Mouse (Mus musculus): ENCODE measurements around the gene Tnp1. TPM values are rescaled to one million over a fixed set of nuclear protein-coding genes. Genes with fewer than 3 reads are reported as not detected.

Tnp1 gene
- total RNA-seq (2021), result not detected

- intact Hi-C loops (cut with DNase I), result no loop called here
- no peak for DNase-seq
Measured at GRCm38 (mm10) chr1:73015731-73016130, at the start of gene Tnp1. Gene Tnp1, minus strand, starts transcription at chr1:73015909.

DNA sequence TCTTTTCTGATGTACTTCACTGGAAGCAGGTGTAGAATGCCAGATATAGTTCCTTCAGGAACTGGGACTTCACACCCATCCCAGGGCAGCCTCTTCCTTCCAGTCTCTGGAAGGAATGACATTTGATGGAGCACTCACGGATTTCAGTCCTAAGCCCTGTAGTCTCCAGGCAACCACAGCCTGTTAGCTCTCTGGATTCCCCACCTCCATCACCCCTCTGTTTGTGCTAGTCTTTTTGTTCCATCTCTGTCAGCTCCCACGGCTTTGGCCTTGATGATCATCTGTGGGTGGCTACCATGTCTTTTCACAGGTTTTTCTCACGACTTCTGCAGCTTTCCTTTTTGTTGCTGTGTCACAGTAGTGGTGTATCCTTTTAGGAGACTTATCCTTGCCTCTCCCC, 48.6 kb upstream of the Tnp1 start:
- intact Hi-C loops (cut with DNase I), result no loop called here
- DNase-seq, result no peak

DNA sequence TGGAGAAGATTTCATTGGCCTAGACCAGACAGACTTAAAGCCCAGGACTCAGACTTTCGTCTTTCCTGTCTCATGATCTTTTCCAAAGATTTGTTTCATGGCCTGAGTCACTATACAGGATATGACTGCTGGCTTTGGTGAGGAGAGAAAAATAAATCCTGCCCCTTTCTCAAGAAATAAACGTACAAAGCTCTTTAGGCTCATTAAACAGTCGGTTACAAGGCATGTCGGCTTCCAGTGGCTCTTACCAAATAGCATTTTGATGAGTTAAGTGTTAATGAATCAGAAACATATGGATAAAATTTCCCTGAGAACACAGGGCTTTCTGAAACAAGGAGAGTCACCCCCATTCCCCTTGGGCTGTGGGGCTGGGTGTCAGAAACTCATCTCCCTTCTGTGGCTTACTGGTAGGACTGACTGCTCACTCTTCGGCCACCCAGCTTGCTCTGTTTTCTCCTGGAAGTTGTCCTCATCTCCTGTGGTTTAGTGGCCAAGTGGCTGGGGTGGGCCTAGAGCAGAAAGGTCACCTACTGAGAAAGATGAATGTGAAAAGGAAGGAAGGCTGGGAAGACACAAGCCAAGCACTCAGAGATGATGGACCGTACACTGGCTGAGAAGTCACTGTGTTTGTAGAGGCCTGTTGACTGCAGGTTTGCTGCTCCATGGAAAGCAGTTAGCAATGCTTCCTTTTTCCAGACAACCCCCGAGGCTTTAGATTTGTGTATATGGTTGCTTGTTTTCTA, 46.0 kb upstream of the Tnp1 start:
- DNase-seq, result peak in 1 of 2 experiments; percentile 9
- intact Hi-C loops (cut with DNase I), result no loop called here

- intact Hi-C loops (cut with DNase I), result no loop called here
- no peak for DNase-seq
Measured at GRCm38 (mm10) chr1:73060271-73060670, 44.6 kb upstream of the Tnp1 start.

GRCm38 (mm10) chr1:73056266-73057001, 40.7 kb upstream of the Tnp1 start:
- DNase-seq, result no peak
- intact Hi-C loops (cut with DNase I), result no loop called here

DNA sequence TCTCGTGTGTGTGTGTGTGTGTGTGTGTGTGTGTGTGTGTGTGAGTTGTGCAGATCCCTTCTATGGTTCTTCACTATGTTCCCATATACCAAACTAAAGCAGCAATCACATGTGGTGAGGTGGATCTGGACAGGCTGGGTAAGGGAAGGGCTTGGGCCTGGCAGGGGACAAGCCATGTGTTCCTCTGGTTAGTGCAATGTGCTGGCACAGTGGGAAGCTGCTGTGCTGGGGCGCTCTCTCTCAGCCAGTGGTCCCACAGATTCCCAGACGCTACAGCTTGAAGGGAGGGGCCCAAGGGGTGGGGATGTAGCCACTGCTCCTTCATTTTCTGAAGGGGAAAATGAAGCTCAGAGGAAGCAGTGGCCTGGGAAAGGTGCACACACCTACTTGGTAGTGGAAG, 40.1 kb upstream of the Tnp1 start:
- intact Hi-C loops (cut with DNase I), result no loop called here
- DNase-seq, result no peak

GRCm38 (mm10) chr1:73055206-73055605, 39.5 kb upstream of the Tnp1 start:
- DNase-seq, result no peak
- intact Hi-C loops (cut with DNase I), result no loop called here

DNA sequence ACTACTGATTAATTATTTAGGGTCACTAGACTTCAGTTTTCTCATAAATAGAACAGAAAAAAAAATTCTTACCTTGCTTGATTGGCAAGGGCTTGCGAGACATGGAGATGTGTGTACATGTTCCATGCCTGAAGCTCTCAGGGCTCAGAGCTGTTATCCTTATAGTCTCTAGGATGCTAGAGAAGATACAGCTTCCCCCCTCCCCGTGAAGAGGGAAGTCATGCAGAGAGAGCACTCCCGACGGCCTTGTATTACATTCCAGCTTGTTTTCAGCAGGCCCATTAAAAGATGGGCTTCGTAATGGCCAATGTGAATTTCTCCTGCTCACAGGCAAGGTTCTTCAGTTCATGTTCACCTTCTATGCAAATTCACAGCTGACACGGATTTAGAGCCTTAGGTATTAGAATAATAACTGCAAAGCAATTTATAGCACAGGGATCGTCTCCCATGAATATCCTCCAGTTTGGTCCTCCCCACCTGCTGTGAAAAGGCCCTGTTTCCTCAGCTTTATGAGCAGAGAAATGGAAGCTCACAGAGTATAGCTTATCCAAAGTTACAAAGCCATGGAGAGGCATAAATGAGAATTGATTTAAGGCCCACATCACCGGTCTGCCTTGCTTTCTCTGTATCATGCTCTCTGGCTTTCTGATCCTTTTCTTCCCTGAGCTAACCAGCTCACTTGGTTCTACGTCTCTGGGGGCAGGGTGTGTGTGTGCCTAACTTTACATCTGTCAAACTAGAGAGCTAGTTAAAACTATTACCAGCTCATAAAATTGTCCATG, 38.0 kb upstream of the Tnp1 start:
- intact Hi-C loops (cut with DNase I), result no loop called here

GRCm38 (mm10) chr1:73046896-73047672, 31.4 kb upstream of the Tnp1 start:
- intact Hi-C loops (cut with DNase I), result loop anchor here (5.0 kb wide), 1 partner anchor 225 kb away; no protein-coding TSS in a partner anchor

More for the DNA sequence above, 38.0 kb upstream of the Tnp1 start:
- DNase-seq, result no peak

DNA sequence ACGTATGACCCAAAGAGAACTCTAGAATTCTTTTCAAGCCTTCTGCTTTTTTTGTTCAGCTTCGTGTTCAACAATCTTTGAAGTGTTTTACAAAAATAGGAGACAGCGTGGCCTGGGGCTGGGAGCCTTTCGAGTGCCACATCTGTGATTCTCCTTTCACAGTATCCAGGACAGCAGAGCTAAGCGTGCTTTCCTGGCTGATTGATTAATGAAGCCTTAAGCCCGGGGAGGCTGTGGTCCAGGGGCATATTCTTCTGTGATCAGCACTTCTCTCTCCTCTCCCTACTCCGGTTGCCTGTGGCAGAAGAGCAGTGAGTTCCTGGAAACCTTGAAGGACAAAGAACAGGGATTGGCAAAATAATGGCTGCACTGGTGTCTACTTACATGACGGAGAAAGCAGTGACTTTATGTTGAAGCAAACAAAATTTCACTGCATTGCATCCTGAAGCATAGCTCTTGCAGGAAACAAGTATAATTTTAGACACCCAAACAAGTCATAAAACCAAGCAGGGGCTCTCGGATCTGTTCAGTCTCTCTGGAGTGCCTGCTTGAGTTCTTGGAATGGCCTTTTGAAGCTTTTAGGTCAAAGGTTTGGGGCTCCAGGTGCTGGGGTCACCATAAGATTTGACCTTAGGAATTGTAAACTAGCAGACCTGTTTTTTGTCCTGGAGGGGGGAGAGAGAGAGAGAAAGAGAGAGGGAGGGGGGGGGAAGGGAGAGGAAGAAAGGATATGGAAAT, 30.4 kb upstream of the Tnp1 start:
- no peak for DNase-seq
- intact Hi-C loops (cut with DNase I), result loop anchor here (5.0 kb wide), 1 partner anchor 226 kb away; no protein-coding TSS in a partner anchor

More at GRCm38 (mm10) chr1:73046896-73047672, 31.4 kb upstream of the Tnp1 start:
- DNase-seq, result no peak

- intact Hi-C loops (cut with DNase I), result loop anchor here (5.0 kb wide), 1 partner anchor 574 kb away; no protein-coding TSS in a partner anchor
Measured at GRCm38 (mm10) chr1:73043671-73044070, 28.0 kb upstream of the Tnp1 start.

GRCm38 (mm10) chr1:73040691-73041425, 25.1 kb upstream of the Tnp1 start:
- DNase-seq, result no peak
- intact Hi-C loops (cut with DNase I), result loop anchor here (5.0 kb wide), 1 partner anchor 576 kb away; no protein-coding TSS in a partner anchor

More at GRCm38 (mm10) chr1:73043671-73044070, 28.0 kb upstream of the Tnp1 start:
- peak; percentile 54 to 70 for DNase-seq

DNA sequence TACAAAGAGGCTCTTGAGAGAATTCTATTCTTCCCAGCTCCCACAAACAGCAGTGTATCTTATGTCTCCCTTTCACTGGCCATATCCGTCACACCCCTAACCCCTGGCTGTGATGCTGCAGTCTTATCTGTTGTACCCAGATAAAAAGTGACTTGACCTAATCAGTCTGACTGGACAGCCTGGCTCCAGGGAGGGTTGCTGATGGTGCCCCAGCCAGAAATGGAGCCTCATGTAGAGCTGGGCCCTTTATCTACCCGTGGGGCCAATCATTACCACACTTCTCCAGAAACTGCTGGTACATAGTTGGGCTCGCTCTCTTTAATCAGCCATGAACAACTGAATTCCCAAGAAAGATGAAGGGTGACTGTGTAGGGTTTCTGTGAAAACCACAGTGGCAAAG, 22.8 kb upstream of the Tnp1 start:
- intact Hi-C loops (cut with DNase I), result no loop called here
- no peak for DNase-seq

GRCm38 (mm10) chr1:73036536-73036935, 20.8 kb upstream of the Tnp1 start:
- intact Hi-C loops (cut with DNase I), result no loop called here
- DNase-seq, result no peak

DNA sequence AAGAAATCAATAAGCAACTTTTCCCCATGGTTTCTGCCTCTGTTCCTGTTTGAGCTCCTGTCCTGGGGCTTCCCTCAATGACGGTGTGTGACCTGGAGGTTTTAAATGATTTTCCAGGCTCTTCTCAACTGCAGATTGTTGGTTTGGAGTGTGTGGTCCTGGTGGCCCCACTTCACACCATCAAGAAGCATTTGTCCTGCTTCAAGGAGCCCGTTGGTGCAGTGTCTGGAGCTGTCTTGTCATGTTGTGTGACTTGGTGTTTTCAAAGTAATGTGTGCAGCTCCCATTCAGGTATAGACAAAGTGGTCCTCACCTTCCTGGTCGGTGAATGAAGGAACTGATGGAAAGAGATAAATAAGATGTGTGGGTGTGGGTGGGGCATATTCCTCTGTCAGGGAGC, 20.0 kb upstream of the Tnp1 start:
- intact Hi-C loops (cut with DNase I), result no loop called here
- DNase-seq, result no peak

DNA sequence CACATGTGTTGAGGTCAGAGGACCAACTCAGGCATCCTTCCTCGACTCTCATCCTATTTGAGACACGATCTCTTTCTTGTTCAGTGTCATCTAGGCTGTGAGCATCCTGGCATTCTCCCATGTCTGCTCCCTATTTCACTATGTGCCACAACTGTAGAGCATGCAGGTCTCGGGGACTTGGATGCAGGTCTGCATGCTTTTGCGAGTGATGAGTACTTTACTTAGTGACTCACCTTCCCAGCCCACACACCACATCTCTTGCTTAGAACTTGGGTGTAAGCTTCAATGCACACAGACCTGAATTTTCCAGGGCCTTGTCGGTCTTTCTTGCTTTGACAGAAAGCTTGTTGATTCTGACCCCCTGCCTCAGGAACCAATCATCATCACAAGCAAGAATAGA, 16.8 kb upstream of the Tnp1 start:
- intact Hi-C loops (cut with DNase I), result no loop called here
- DNase-seq, result no peak

GRCm38 (mm10) chr1:73028741-73029140, 13.0 kb upstream of the Tnp1 start:
- no peak for DNase-seq
- intact Hi-C loops (cut with DNase I), result no loop called here

- intact Hi-C loops (cut with DNase I), result no loop called here
- no peak for DNase-seq
Measured at GRCm38 (mm10) chr1:73027381-73027780, 11.7 kb upstream of the Tnp1 start.

GRCm38 (mm10) chr1:73026786-73027299, 11.1 kb upstream of the Tnp1 start:
- intact Hi-C loops (cut with DNase I), result no loop called here
- DNase-seq, result no peak

Measured in heart, postnatal 10 days (tissue).